ENCODE assay signal across 9 mouse cellular contexts in genomic region chr10:43439492-43439941, GRCm38 (mm10). TPM values are rescaled to one million over a fixed set of nuclear protein-coding genes. Genes with fewer than 3 reads are reported as not detected.
DNase-seq lines count a peak whose midpoint lies in the region; ATAC-seq lines count a peak whose summit lies in the region.
"Had no signal": no experiment of that assay in that cellular context is flagged by ENCODE, and none has a peak within 500 bp of the region (broad histone marks: within the 10 kb centered on the region; RNA-seq: fewer than 3 reads in every experiment).

No protein-coding gene starts in this region.

- peak; percentile 71 for ATAC-seq in hindbrain, embryonic 16.5 days
- ATAC-seq in midbrain, embryonic 12.5 days (ENCODE audit: low FRiP score, low read depth), result peak; percentile 90
- ATAC-seq: activated CD4-positive, CD25-positive, alpha-beta regulatory T cell, adult 4 months had no signal

- no peaks in the 10 kb centered on the region for H3K9me3 ChIP-seq in hindbrain, embryonic 16.5 days (ENCODE audit: control insufficient read depth, low read length)
- H3K9me3 ChIP-seq in midbrain, embryonic 12.5 days, result no peaks in the 10 kb centered on the region

- no peaks in the 10 kb centered on the region for H3K36me3 ChIP-seq in hindbrain, embryonic 16.5 days (ENCODE audit: control insufficient read depth, insufficient read depth, low read length)
- no peaks in the 10 kb centered on the region for H3K36me3 ChIP-seq in midbrain, embryonic 12.5 days

- 8% methylated on average over 7 of the region's 7 CpGs for WGBS in hindbrain, embryonic 16.5 days
- 5% methylated on average over 7 of the region's 7 CpGs for WGBS in midbrain, embryonic 12.5 days

- H3K27ac ChIP-seq in hindbrain, embryonic 16.5 days (ENCODE audit: low read depth, low read length), result peak overlapping the region; percentile 70
- H3K27ac ChIP-seq in midbrain, embryonic 12.5 days (replicated peaks), result peak overlapping the region; percentile 88
- H3K27ac ChIP-seq: liver, embryonic 14.5 days had no signal

- DNase-seq in R1 (ENCODE audit: low read depth, low spot score), result peak; percentile 90
- DNase-seq in embryo, embryonic 11 days, result peak; percentile 77
- DNase-seq in layer of hippocampus, postnatal 14 days (ENCODE audit: low spot score in 2 of 2), result no peak
- DNase-seq in gastrocnemius, adult 8-10 months (ENCODE audit: low spot score in 2 of 2), result no peak
- no peak for DNase-seq in layer of hippocampus, postnatal 25 days (ENCODE audit: extremely low spot score in 1 of 2, low spot score in 1 of 2)

- no peaks in the 10 kb centered on the region for H3K27me3 ChIP-seq in hindbrain, embryonic 16.5 days (replicated peaks; ENCODE audit: control insufficient read depth, insufficient read depth, low read length)
- no peaks in the 10 kb centered on the region for H3K27me3 ChIP-seq in midbrain, embryonic 12.5 days

- H3K9ac ChIP-seq in hindbrain, embryonic 16.5 days (ENCODE audit: low read depth, low read length), result no peak overlapping the region
- no peak overlapping the region for H3K9ac ChIP-seq in midbrain, embryonic 12.5 days (replicated peaks)
- H3K9ac ChIP-seq: liver, embryonic 14.5 days had no signal

- no peak overlapping the region for H3K4me3 ChIP-seq in hindbrain, embryonic 16.5 days (ENCODE audit: low read length)
- no peak overlapping the region for H3K4me3 ChIP-seq in midbrain, embryonic 12.5 days

- H3K4me2 ChIP-seq in hindbrain, embryonic 16.5 days (ENCODE audit: low read length), result 0 out of 2 replicates have a peak overlapping the region, but pooled peaks have one; percentile 14
- H3K4me2 ChIP-seq in midbrain, embryonic 12.5 days (replicated peaks), result peak overlapping the region; percentile 26

- H3K4me1 ChIP-seq in hindbrain, embryonic 16.5 days (ENCODE audit: control insufficient read depth, insufficient read depth, low read depth, low read length), result peaks cover 12% of the 10 kb centered on the region
- H3K4me1 ChIP-seq in midbrain, embryonic 12.5 days, result peaks cover 33% of the 10 kb centered on the region

RNA-seq across cellular contexts. Expression of gene Bend3, which starts 39.1 kb away (rescaled TPM):
- 1.6 and 3.3 TPM in 2 replicates for polyA plus RNA-seq in hindbrain, embryonic 16.5 days (2015; fragmentation: Nextera tagmentation; extraction: Ambion mirVana)
- 8.0 and 9.8 TPM in 2 replicates for polyA plus RNA-seq in midbrain, embryonic 12.5 days (2016; fragmentation: Nextera tagmentation; extraction: Ambion mirVana)
- total RNA-seq in layer of hippocampus, postnatal 14 days (2021), result 1 to 10 TPM; 6.3 to 7.6 TPM
- 1 to 10 TPM; 4.2 to 5.6 (median 4.9) TPM for total RNA-seq in gastrocnemius, adult 8-10 months (2022)
- 1 to 10 TPM; 4.9 to 7.7 TPM for total RNA-seq in layer of hippocampus, postnatal 25 days (2021)

Comparison
In these comparisons a context has a peak if more than half of its experiments do, and no peak if none do; other contexts are left out.
1. DNase-seq: peak in R1 (single experiment) and embryo, embryonic 11 days (single experiment); none in layer of hippocampus, postnatal 14 days (0 of 2), gastrocnemius, adult 8-10 months (0 of 2) and layer of hippocampus, postnatal 25 days (0 of 2).